Mouse (Mus musculus) induced T-regulatory cell, adult 2 months (primary cell): ENCODE measurements at regions not wholly inside any gene's neighbourhood (a gene's known extent, or its start where the extent isn't known, plus 50 kb on each side); places are given as distances from the start of the nearest gene placed in this dataset.

Source experiments
- DNase-seq: peaks from one replicate; pipeline ENCODE4 v3.0.0-alpha.2; 2012; ENCODE audit warnings: low read depth

DNA sequence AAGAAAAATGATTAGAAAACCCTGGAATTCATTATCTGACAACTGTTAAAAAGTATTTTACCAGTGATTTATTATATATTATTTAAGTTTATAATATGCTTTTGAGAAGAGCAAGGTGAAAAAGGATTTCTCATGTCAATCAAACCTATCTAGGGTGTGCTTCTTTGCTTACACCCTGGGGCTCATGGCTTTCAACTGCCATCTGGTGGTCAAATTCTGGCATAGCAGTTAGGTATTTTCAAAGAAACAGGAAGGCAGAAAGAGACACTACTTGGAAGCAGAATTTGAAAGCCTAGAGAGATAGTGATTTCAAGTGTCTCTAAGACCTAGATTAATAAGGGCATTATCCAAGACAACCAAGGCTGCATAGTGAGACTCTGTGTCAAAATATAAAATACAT lies 167.8 kb upstream of the Amot start:
- DNase-seq: peak; percentile 27

DNA sequence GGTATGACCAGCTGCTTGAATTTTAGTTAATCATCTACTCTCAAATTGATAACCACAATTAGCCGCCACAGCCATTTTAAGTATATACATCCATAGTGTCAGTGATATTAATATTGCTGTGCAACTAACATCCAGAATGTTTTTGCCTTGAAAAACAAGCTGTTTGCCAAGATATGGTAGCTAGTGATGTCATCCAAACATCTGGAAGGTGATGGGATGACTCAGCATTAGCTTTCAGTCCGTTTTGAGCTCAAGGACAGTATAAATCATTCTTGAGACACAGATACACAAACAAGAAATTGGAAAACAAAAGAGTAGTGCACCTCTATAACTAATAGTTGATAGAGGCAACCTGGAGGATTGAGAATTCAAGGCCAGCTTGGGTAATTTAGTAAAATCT lies 146.7 kb upstream of the Amot start:
- no peak for DNase-seq

DNA sequence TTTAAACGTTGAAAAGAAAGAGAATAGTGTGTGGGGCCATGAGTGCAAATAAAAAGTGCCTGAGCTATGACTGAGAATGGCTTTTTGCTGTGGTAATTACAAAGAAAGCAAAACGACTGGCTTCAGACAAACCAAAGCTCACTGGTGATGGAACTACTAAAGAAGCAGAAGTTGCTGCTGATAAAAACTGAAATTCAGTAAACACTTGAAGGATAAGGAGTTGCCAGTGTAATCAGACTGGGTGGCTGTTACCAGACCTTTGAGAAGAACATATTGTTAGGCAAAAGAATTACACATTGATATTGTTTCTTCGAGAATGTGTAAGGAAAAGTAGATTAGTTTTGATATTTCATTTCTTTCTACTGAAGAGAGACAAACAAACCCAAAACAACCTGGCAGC lies 114.7 kb upstream of the Amot start:
- DNase-seq: no peak

DNA sequence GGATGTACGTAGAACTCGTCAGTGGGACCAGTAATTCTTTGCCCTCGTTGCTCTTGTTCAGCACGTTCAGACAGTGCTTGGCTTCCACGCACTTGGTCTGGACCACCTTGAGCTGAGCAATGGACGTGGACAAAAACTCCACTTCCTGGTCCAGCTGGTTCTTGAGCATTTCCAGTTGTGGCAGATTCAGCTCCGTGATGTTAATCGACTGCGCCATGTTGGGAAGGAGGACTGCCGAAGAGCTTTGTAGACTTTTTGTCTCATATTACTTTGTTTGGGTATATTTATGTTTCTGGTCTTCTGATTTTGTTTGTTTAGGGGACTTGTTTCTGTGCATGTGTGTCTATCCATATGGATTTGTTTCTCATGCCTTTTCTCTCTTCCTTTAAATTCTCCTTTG lies 97.1 kb upstream of the Amot start:
- no peak for DNase-seq

DNA sequence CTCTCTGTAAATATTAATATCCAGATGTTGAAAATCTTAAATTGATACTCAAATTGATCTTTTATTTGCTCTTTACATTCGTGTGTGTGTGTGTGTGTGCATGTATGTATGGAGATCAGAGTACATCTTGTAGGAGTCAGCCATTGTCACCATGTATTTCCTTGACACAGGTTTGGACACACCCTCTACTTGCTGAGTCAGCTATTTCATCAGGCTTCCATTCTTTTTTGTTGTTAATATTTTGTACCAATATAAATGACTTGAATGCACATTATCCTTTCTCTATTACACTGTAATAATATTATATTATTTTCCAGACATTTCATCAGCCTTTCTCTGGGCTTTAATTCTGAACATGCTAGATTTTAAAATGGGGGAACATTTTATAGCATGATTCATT lies 85.8 kb upstream of the Amot start:
- no peak for DNase-seq

DNA sequence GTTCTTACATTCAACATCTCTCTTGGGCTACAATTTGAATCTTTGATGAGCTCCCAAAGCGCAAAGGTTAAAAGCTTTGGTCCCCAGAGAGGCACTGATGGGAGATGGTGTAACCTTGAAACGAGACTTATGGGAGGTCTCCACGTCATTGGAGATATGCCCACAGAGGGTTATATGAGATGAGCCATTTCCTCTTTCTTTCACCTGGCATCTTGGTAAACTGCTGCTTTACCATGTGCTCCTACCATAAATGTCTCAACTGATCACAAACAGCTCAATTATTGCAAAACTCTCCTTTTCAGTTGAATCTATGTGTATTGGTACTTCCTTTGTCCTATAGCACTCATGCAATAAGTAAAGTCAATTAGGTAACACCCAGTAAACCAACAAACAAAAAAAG lies 62.5 kb upstream of the Amot start:
- DNase-seq: no peak

DNA sequence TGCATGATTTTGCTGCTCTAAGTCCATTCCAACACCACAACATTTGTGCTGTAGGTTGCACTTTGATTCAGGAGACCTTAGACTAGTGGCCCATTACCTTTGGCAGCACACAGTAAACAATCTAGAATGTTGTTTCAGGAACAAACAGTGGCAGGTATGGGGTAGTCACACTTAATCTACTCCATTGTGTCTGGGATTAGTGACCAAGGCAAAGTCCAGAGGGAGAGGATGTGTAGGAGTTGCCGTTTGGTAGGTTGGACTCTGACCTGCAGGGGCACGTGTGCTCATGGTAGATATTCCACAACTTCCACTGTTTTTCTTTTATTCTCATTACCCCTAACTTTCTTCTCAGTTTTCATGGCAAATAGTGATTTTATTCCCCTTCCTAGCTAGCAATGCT lies 62.1 kb upstream of the Amot start:
- no peak for DNase-seq

DNA sequence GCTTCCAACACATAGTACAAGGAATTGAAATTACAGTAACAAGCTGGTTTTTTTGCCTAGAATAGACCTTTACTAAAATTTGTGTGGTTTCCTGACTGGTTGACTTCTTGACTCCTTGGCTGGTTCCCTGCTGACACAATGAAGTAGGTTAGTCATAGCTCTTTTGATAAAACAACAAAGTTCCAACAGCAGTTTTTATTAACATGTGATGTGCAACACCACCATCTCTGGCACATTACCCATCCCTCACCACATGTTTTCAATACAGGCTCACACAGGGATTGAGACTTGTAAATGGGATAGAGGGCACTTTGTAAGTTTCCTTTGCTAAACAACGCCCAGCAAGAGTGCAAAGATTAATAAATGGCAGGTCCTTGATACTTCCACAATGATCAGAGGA lies 53.9 kb upstream of the Amot start:
- DNase-seq: no peak
